Mouse (Mus musculus): Measurements from ENCODE around the gene Stx5a. TPM values are rescaled to one million over a fixed set of nuclear protein-coding genes. Genes with fewer than 3 reads are reported as not detected.

Gene Stx5a
- polyA plus RNA-seq, 1 experiment from 2014 or later: 103 TPM

GRCm38 (mm10) chr19:8706930-8707329 lies 34.3 kb upstream of the Stx5a start:
- Histone ChIP-seq H3K36me3 (replicated peaks; ENCODE audit: control insufficient read depth, insufficient read depth) (peaks cover 54% of the 10 kb centered on the region), H3K9ac (no peak overlapping the region), H3K4me2 (replicated peaks) (no peak overlapping the region), H3K9me3 (ENCODE audit: control insufficient read depth, low read length) (no peaks in the 10 kb centered on the region), H3K4me3 (replicated peaks; ENCODE audit: low read length) (no peak overlapping the region), H3K27me3 (ENCODE audit: control insufficient read depth, insufficient read depth, low read length) (no peaks in the 10 kb centered on the region), H3K27ac (no peak overlapping the region), H3K4me1 (replicated peaks; ENCODE audit: control insufficient read depth, insufficient read depth, low read length) (peaks cover 18% of the 10 kb centered on the region; the same call in 1 of the 2 replicates)
- no peak for ATAC-seq (ENCODE audit: low FRiP score)
- 97% methylated on average over 7 of the region's 7 CpGs for WGBS
- DNase-seq (ENCODE audit: low spot score): no peak

GRCm38 (mm10) chr19:8708954-8709353 lies 32.3 kb upstream of the Stx5a start:
- no peak overlapping the region for H3K4me3 ChIP-seq (replicated peaks; ENCODE audit: low read length)
- H3K4me1 ChIP-seq (replicated peaks; ENCODE audit: control insufficient read depth, insufficient read depth, low read length): peaks cover 27% of the 10 kb centered on the region
- ATAC-seq (ENCODE audit: low FRiP score) (no peak), DNase-seq (ENCODE audit: low spot score) (no peak)
- no peaks in the 10 kb centered on the region for H3K27me3 ChIP-seq (ENCODE audit: control insufficient read depth, insufficient read depth, low read length)
- no peak overlapping the region for H3K9ac ChIP-seq
- H3K27ac ChIP-seq: no peak overlapping the region
- no peaks in the 10 kb centered on the region for H3K9me3 ChIP-seq (ENCODE audit: control insufficient read depth, low read length)
- peaks cover 54% of the 10 kb centered on the region for H3K36me3 ChIP-seq (replicated peaks; ENCODE audit: control insufficient read depth, insufficient read depth)
- 97% methylated on average over 8 of the region's 8 CpGs for WGBS
- no peak overlapping the region for H3K4me2 ChIP-seq (replicated peaks)

GRCm38 (mm10) chr19:8710057-8710456 lies 31.2 kb upstream of the Stx5a start:
- DNase-seq (ENCODE audit: low spot score): no peak
- 79% methylated on average over 2 of the region's 2 CpGs for WGBS
- H3K9ac ChIP-seq: no peak overlapping the region

GRCm38 (mm10) chr19:8711506-8711905 lies 29.7 kb upstream of the Stx5a start:
- peak overlapping the region; percentile 67; the same call in 1 of the 2 replicates for H3K9ac ChIP-seq
- peak overlapping the region; percentile 68; the same call in 1 of the 2 replicates for H3K4me3 ChIP-seq (replicated peaks; ENCODE audit: low read length)
- 75% methylated on average over 4 of the region's 4 CpGs for WGBS

More at GRCm38 (mm10) chr19:8710057-8710456, 31.2 kb upstream of the Stx5a start:
- Histone ChIP-seq H3K27ac (no peak overlapping the region), H3K4me1 (replicated peaks; ENCODE audit: control insufficient read depth, insufficient read depth, low read length) (peaks cover 32% of the 10 kb centered on the region), H3K9me3 (ENCODE audit: control insufficient read depth, low read length) (no peaks in the 10 kb centered on the region), H3K36me3 (replicated peaks; ENCODE audit: control insufficient read depth, insufficient read depth) (peaks cover 54% of the 10 kb centered on the region), H3K4me3 (replicated peaks; ENCODE audit: low read length) (no peak overlapping the region), H3K4me2 (replicated peaks) (no peak overlapping the region), H3K27me3 (ENCODE audit: control insufficient read depth, insufficient read depth, low read length) (no peaks in the 10 kb centered on the region)
- ATAC-seq (ENCODE audit: low FRiP score): no peak

GRCm38 (mm10) chr19:8711949-8712869 lies 29.0 kb upstream of the Stx5a start:
- Histone ChIP-seq H3K4me1 (replicated peaks; ENCODE audit: control insufficient read depth, insufficient read depth, low read length) (peaks cover 32% of the 10 kb centered on the region), H3K36me3 (replicated peaks; ENCODE audit: control insufficient read depth, insufficient read depth) (peaks cover 45% of the 10 kb centered on the region), H3K27me3 (ENCODE audit: control insufficient read depth, insufficient read depth, low read length) (no peaks in the 10 kb centered on the region), H3K27ac (peak overlapping the region; percentile 87), H3K4me2 (replicated peaks) (peak overlapping the region; percentile 60), H3K9me3 (ENCODE audit: control insufficient read depth, low read length) (no peaks in the 10 kb centered on the region), H3K9ac (peak overlapping the region; percentile 67), H3K4me3 (replicated peaks; ENCODE audit: low read length) (peak overlapping the region; percentile 68)
- no peak for DNase-seq (ENCODE audit: low spot score)
- 68% methylated on average over 10 of the region's 10 CpGs for WGBS
- no peak for ATAC-seq (ENCODE audit: low FRiP score)

More at GRCm38 (mm10) chr19:8711506-8711905, 29.7 kb upstream of the Stx5a start:
- DNase-seq (ENCODE audit: low spot score) (no peak), ATAC-seq (ENCODE audit: low FRiP score) (no peak)
- Histone ChIP-seq H3K9me3 (ENCODE audit: control insufficient read depth, low read length) (no peaks in the 10 kb centered on the region), H3K27ac (no peak overlapping the region), H3K4me2 (replicated peaks) (peak overlapping the region; percentile 60), H3K4me1 (replicated peaks; ENCODE audit: control insufficient read depth, insufficient read depth, low read length) (peaks cover 32% of the 10 kb centered on the region), H3K36me3 (replicated peaks; ENCODE audit: control insufficient read depth, insufficient read depth) (peaks cover 52% of the 10 kb centered on the region), H3K27me3 (ENCODE audit: control insufficient read depth, insufficient read depth, low read length) (no peaks in the 10 kb centered on the region)

- peak; percentile 79 for DNase-seq (ENCODE audit: low spot score)
- H3K36me3 ChIP-seq (replicated peaks; ENCODE audit: control insufficient read depth, insufficient read depth): peaks cover 39% of the 10 kb centered on the region
- H3K9me3 ChIP-seq (ENCODE audit: control insufficient read depth, low read length): no peaks in the 10 kb centered on the region
- H3K9ac ChIP-seq: peak overlapping the region; percentile 67
- ATAC-seq (ENCODE audit: low FRiP score): peak; percentile 71
- H3K4me2 ChIP-seq (replicated peaks): peak overlapping the region; percentile 60
- WGBS: under 1% methylated on average over 13 of the region's 13 CpGs
- peak overlapping the region; percentile 87 for H3K27ac ChIP-seq
- H3K4me1 ChIP-seq (replicated peaks; ENCODE audit: control insufficient read depth, insufficient read depth, low read length): peaks cover 32% of the 10 kb centered on the region
- peak overlapping the region; percentile 68 for H3K4me3 ChIP-seq (replicated peaks; ENCODE audit: low read length)
- H3K27me3 ChIP-seq (ENCODE audit: control insufficient read depth, insufficient read depth, low read length): no peaks in the 10 kb centered on the region
Observed at GRCm38 (mm10) chr19:8712870-8713305, 28.3 kb upstream of the Stx5a start.

GRCm38 (mm10) chr19:8713306-8713996 lies 27.8 kb upstream of the Stx5a start:
- Histone ChIP-seq H3K4me2 (replicated peaks) (peak overlapping the region; percentile 60), H3K27ac (peak overlapping the region; percentile 87), H3K4me1 (replicated peaks; ENCODE audit: control insufficient read depth, insufficient read depth, low read length) (peaks cover 32% of the 10 kb centered on the region), H3K9me3 (ENCODE audit: control insufficient read depth, low read length) (no peaks in the 10 kb centered on the region), H3K4me3 (replicated peaks; ENCODE audit: low read length) (peak overlapping the region; percentile 68), H3K36me3 (replicated peaks; ENCODE audit: control insufficient read depth, insufficient read depth) (peaks cover 33% of the 10 kb centered on the region), H3K9ac (peak overlapping the region; percentile 67), H3K27me3 (ENCODE audit: control insufficient read depth, insufficient read depth, low read length) (no peaks in the 10 kb centered on the region)
- peak; percentile 78 for DNase-seq (ENCODE audit: low spot score)
- 0% methylated on average over 51 of the region's 51 CpGs for WGBS
- ATAC-seq (ENCODE audit: low FRiP score): peak; percentile 92

- no peak for DNase-seq (ENCODE audit: low spot score)
- Histone ChIP-seq H3K27ac (peak overlapping the region; percentile 87), H3K27me3 (ENCODE audit: control insufficient read depth, insufficient read depth, low read length) (no peaks in the 10 kb centered on the region), H3K36me3 (replicated peaks; ENCODE audit: control insufficient read depth, insufficient read depth) (peaks cover 26% of the 10 kb centered on the region), H3K4me3 (replicated peaks; ENCODE audit: low read length) (peak overlapping the region; percentile 68), H3K4me2 (replicated peaks) (peak overlapping the region; percentile 60), H3K4me1 (replicated peaks; ENCODE audit: control insufficient read depth, insufficient read depth, low read length) (peaks cover 32% of the 10 kb centered on the region), H3K9ac (peak overlapping the region; percentile 67), H3K9me3 (ENCODE audit: control insufficient read depth, low read length) (no peaks in the 10 kb centered on the region)
- 8% methylated on average over 13 of the region's 13 CpGs for WGBS
- ATAC-seq (ENCODE audit: low FRiP score): peak; percentile 7; the same call in 1 of the 2 replicates
Observed at GRCm38 (mm10) chr19:8713997-8714652, 27.1 kb upstream of the Stx5a start.
